Mouse (Mus musculus): ENCODE data around the gene Fastkd5.

- TF ChIP-seq CTCF (IDR thresholded peaks at IDR 0.05; ENCODE audit: control insufficient read depth, insufficient read depth, insufficient read length), result no peak
- no peak for TF ChIP-seq USF1 (IDR thresholded peaks at IDR 0.05; ENCODE audit: low read depth)
- no peak for TF ChIP-seq MYOD1 (IDR thresholded peaks at IDR 0.05; ENCODE audit: control insufficient read depth, insufficient read length, low read depth)
These were observed 54.0 kb downstream of the Fastkd5 start, which contains the start of gene Oxt for GRCm38 (mm10) chr2:130575873-130576272.

Measured in C2C12 (cell line).